Mouse (Mus musculus) neural tube, embryonic 10.5 days (tissue): Measurements from ENCODE around the gene Cd5l.
"Not testable (repeated sequence)": the region's sequence is repeated elsewhere in the genome, so short reads cannot be mapped to it uniquely, and the experiment has no call there.

Experiments
- DNase-seq: peaks from one replicate; pipeline ENCODE4 v3.0.0-alpha.2; 2017; ENCODE audit warnings: low spot score; ENCODE audit errors: extremely low spot score

Cd5l gene

DNA sequence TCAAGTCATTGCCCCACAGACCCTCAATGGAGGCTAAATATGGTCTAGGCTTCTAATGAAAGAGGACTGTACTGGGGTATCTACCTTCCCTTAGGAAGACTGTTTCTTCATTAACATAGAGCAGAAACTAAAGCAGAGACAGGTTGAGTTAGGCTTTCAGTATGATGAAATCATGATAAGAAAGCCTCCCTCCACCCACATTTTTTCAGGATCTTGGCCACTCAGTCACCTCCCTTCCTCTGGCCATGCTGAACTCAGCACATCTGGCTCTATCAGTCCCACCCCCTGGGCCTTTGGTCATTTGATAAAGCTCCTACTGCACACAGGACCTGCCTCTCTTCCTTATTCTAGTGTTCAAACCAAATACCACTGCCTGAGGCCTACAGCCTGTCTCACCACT is at the start of gene Cd5l:
Cd5l (plus strand) TSS at position 301 of the 400 bp plus-strand sequence.
- DNase-seq = no peak

DNA sequence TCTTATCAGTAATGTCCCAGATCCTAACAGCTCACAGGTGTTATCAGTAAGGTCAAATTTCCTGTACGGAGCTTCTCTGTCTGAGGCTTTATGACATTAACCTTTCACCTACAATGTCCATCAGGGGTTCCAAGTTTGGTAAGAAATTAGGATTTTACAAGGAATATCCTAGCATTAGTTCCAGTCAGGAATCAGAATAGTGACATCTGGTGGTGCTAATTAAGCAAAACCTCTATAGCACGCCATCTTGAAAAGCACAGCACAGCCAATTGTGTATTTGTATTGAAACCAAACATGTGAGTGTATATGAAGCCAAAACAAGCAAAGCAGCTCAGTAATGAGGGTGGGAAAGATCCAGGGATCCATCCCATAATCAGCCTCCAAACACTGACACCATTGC is 47.8 kb upstream of the Cd5l start:
- no peak for DNase-seq

DNA sequence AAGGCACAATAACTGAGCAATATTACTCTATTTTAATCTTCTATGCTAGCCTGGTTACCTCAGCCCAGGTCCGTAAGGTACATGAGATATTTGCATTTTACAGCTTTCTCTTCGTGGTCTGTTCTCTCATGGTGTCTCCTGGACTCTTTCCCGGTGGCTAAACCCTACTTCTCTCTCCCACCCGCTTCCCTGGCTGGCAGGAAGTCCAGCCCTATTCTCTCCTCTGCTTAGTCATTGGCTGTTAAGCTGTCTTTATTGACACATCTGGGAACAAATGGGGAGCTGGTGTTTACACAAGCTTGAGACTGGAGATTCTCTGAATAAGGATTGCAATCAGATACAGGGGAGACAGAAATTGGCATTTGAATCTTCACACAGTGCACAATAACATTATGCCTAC is 35.1 kb upstream of the Cd5l start:
- no peak for DNase-seq

DNA sequence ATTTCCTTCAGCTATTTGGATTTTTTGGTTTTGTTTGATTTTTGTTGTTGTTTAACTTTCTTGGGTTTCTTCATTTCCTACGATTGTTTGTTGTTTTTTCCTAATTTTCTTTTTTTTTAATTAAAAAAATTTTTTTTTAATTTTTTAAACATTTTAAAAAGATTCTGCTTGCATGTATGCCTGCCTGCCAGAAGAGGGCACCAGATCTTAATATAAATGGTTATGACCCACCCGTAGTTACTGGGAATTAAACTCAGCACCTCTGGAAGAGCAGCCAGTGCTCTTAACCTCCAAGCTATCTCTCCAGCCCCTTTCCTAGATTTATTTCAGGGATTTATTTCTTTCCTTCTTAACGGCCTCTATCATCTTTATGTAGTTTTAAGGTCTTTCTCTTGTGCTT is 33.9 kb upstream of the Cd5l start:
- no peak for DNase-seq

DNA sequence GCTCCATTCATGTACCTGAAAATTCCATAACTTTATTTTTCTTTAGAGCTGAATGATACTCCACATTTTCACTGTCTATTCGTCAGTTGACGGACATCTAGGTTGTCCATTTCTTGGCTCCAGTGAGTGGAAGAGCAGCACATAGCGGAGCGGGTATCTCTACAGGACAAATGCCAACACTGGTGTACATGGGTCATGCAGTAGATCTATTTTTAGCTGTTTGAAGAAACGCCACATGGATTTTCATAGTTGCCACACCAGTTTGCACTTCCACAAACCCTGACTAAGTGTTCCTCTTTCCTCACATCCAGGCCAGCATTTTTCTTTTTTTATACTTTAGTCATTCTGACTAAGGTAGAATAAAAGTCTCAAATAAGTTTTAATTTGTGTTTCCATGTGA is 19.8 kb upstream of the Cd5l start:
- no peak for DNase-seq

DNA sequence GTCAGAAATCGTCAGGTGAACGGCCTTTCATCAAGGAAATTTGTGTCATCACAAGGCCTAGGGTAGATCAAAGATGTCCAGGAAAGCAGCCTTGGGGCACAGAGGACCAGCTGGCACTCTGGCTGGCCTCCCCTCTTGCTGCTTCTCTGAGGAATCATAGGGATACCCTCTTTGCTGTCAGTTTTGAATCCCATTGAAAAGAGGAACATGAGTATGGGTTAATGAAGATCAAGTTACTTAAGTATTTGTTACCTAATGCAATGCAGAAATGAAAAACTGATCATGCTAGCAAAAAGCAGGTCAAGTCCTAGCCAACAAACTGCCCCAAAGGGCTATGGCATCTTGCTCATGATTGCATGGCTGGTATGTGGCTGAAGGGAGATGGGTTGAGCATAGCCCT is 6.7 kb upstream of the Cd5l start:
- DNase-seq = not testable (repeated sequence)

DNA sequence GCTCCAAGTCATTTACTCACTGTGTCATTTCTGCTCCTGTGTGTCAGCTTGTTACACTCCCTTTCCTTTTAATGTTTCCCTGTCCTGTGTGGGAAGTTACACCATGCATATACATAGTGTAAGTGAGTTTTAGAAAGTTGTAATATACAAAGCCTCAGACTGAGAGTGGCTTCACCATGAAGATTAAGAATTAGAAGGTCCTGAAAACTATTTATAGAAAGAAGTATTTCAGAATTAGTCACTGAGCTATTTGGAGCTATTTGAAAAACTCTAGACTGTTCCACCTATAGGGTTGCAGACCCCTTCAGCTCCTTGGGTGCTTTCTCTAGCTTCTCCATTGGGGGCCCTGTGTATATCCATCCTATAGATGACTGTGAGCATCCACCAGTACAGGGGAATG is 1.5 kb downstream of the Cd5l start:
- no peak for DNase-seq

DNA sequence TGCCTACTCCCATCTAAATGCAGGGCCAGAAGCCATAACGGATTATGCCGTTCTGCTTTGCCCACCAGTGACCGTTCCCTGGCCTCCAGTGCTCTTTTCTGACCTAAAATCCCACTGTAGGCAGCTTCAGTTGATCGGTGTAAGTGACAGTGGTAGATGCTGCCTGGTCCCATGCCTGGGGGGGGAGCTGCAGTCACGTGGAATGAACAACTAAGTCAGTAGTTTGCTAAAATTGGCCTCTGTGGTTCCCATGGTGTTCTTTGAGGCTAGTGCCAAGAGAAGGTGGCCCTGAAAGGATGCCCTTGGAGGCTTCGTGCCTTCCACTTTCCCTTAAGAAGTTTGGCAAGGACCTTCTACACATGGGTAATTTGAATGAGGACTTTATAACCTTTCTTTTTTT is 2.8 kb downstream of the Cd5l start:
- no peak for DNase-seq

DNA sequence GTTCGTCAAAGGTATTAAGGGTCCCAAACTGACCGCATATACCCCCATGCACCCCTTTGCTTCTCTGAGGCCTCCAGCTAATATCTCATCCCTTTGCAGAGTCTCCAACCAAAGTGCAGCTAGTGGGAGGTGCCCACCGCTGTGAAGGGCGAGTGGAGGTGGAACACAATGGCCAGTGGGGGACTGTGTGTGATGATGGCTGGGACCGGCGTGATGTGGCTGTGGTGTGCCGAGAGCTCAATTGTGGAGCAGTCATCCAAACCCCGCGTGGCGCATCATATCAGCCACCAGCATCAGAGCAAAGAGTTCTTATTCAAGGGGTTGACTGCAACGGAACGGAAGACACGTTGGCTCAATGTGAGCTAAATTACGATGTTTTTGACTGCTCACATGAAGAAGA is 8.0 kb downstream of the Cd5l start:
- no peak for DNase-seq

DNA sequence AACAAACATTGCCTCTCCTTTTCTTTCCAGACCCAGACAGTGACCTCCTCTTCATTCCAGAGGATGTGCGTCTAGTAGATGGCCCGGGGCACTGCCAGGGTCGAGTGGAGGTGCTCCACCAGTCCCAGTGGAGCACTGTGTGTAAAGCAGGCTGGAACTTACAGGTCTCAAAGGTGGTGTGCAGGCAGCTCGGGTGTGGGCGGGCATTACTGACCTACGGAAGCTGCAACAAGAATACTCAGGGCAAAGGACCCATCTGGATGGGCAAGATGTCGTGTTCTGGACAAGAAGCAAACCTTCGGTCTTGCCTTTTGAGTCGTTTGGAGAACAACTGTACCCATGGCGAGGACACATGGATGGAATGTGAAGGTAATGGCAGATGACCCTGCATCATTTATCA is 9.8 kb downstream of the Cd5l start:
- DNase-seq = no peak

DNA sequence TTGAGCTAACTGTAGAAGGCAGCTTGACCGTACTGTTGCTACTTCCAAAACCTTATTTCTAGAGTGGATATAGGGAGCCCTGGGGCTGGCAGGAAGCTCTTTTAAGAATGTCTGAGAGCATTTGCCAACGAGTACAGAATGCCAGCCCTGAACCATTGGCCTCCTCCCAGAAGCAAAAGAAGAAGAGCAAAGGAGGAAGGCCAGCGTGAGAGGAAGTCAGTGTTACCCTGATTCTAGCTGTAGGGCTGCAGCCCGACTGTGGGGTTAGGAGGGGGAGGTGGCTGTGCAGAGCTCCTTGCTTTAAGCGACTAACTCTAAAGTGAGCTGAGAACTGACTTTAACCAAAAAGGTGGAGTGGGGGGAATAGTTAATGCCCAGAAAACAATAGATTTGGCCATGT is 11.5 kb downstream of the Cd5l start:
- DNase-seq = no peak

DNA sequence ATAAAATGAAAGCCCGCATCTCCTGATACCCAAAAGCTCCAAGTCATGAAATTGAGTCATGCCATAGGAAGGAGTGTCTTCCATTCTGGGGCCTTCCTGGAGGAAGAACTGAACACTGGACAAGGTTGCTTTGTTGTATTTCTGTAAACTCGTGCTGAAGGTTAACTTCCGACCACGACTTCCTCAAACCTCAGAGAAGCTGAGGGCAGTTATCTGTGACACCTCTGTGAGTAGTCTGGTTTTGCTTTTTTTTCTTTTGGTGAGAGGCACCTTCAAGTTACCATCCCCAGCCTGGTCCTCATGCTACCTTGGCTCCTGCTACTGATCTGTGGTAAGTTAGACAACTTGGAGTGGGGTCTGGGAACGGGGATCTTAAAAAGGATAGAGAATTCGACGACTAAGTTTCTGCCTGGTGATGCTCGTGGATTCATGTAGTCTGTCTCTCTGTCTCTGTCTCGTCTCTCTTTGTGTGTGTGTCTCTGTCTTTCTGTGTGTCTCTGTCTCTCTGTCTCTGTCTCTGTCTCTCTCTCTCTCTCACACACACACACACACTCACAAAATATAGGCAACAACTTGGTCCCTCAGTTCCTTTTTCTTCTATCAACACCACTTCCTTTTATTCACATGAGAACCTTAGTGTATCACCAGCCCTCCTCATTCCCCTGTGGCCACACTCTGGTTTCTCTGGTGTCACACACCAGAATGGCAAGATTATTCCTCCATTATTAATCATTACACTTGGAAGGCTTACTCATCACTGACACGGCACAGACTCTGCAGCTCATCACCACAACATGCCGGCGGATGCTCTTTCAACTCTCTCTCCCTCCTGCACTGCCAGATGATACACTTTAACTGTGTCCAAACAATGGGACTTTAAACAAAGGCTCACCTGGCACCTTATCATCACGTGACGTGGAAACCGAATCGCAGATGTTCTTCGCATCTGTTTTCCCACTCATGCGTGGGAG is 18.8 kb downstream of the Cd5l start, which contains the start of gene Fcrl1:
Fcrl1 (plus strand) TSS at position 193 of the 971 bp plus-strand sequence.
- DNase-seq = no peak

DNA sequence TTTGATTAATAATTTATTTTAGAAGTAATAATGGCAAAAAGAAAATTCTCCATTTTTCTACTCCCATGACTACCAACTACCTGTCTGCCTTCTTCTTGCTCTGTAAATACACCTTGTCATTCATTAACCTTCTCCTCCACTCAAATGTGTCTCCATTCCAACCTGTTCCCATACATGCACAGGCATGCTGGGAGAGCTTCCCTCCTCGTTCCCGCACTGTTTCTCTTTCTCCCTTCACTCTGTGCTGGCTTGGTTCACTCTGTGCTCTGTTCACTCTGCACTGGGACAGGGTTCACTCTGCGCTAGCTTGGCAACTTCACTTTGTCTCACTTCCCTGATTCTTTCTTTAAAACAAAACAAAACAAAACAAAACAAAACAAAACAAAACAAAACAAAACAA is 19.5 kb downstream of the Cd5l start:
- no peak for DNase-seq

DNA sequence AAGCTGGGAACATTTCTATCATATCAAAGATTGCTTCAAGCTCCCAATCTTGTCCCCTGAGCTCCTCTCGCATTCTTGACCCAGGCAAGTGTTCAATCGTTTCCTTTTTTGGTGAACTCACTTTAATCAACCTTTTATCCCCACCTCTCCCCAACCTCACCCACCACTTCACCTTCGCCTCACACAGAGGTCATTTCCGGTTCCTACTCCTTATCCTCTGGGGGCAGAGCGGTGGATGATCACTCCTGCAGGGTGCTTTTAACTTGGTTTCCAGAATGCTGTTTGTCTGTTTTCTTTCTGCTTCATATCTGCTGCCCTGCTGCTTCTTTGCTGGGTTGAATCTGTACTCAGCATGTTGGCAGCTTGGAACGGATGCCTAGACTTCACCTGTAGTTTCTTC is 20.0 kb downstream of the Cd5l start:
- DNase-seq = no peak

DNA sequence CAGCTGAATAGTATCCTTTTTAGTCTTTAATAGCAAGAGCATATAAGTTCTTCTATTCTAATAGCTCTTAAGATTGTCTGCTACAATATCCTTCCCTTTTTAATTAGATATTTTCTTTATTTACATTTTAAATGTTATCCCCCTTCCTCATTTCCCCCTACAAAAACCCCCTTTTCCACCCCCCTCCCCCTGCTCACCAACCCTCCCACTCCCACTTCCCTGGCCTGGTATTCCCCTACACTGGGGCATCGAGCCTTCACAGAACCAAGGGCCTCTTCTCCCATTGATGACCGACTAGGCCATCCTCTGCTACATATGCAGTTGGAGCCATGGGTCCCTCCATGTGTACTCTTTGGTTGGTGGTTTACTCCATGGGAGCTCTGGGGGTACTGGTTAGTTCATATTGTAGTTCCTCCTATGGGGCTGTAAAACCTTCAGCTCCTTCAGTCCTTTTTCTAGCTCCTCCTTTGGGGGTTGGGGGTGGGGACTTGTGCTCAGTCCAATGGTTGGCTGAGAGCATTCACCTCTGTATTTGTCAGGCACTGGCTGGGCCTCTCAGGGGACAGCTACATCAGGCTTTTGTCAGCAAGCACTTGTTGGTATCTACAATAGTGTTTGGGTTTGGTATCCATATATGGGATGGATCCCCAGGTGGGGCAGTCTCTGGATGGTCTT is 22.1 kb downstream of the Cd5l start:
- DNase-seq = not testable (repeated sequence)

DNA sequence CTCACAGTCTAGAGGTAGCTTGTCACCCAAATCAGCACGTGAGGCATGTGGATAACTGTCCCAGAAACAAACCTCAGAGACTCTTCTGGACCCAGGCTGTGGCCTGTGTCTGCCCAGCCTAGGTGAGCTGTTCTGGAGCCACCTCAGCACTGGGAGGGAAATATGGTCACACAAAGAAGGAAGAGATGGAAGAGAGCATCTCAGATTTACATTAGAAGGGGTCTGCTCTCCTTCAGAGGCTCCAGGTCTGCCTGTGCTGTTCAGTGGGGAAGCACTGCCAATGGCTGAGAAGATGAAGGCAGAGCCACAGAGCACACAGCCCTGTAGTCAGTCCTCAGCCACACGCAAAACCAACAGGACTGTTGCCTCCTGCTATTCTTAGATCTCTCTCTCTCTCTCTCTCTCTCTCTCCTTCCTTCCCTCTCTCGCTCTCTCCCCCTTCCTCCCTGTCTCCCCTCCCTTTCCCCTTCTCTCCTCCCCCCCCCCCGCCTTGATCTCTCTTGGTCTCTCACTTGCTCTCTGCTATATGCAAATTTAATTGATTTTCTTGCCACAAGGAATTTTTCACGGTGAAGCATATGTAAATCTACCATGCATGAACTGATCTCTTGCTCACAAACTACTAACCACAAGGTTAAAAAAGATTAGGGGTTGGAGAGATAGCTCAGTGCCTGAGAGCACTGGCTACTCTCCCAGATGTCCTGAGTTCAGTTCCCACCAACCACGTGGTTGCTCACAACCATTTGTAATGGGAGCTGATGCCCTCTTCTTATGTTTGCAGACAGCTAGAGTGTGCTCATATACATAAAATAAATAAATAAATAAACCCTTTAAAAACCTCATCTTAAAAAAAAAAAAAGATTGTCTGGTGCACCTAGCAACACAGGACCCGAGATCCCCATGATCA is 24.4 kb downstream of the Cd5l start:
- no peak for DNase-seq

DNA sequence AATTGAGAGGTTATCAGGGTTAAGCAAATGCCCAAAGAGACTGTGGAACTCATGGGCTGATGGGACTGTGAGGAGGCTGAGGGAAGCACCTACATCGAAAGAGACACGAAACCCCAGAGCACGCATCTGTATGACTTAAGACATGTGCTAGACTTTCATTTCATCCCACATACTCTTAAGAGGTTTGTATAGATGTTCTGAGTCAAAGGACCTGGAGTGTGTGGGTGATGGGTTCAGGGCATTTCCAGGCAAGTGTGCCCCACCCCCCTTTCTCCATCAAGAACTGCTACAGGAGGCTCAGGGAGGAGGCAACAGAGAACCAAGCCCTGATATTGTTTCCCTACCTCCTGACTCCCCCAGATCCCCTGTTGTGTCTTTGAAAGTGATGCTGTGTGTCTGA is 25.6 kb downstream of the Cd5l start:
- DNase-seq = no peak

DNA sequence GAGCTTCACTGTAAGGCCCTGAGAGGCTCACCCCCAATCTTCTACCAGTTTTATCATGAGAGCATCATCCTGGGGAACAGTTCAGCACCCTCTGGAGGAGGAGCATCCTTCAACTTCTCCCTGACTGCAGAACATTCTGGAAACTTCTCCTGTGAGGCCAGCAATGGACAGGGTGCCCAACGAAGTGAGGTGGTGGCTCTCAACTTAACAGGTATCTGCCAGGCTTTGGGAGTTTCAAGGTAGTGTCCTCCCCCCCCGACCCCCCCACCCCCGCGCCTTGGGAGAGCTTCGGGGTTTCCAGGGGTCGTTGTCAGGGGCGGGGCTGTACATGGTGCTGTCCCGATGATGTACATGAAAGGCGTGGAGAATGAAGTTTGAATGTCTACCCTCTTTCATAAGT is 27.4 kb downstream of the Cd5l start:
- no peak for DNase-seq

DNA sequence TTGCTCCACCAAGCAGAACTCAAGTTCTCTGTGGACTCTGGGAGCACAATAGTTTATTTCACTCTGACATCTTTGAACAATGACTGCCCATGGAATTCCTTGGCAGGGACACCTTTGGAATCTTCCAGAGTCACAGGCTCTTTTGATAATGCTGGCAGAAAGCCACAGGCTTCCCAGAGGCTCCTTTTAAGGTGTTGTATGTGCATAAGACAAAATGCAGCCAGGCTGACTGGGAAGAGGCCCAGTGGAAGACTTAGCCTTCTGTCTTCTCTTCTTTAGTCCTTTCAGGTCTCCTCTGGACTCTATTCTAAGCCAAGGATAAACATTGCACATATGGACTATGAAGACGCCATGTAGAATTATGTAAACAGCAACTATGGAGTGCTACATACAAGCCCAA is 33.3 kb downstream of the Cd5l start:
- DNase-seq = no peak

DNA sequence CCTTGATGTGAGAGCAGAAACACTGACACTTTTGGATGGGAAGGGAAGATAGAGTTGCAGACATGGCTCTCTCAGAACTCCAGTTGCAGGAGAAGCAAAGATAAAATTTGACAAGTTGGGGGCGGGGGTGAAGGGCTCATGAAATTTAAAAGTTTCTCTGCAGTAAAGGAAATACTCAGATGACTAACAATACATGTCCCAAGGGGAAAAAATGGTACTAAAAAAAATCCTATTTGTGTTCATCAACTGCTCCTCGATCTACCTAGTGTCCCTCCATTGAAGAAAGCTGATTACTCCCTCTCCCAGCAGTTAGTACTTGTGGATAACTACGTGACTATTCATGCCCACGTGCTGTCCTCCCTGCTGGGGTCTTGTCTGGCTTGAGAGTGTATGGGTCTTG is 41.1 kb downstream of the Cd5l start:
- no peak for DNase-seq

DNA sequence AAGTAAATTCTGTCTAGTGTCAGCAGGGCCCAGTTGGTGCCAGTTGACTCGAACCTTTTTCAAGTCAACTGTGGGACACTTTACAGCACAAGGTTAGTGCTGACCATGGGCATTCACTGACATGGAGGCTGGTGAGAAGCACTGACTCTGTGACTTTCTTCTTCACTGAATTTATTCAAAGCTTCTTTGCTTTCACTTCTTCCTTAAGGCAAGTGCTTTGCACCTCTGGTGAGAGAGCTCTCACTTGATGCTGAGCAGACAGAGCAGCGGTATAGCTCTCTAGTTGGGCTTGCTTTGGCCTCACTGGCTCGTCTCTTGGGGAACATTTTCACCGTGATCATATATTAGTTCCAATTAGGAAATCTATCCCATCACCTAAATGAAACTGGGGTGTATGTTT is 42.2 kb downstream of the Cd5l start:
- DNase-seq = no peak

DNA sequence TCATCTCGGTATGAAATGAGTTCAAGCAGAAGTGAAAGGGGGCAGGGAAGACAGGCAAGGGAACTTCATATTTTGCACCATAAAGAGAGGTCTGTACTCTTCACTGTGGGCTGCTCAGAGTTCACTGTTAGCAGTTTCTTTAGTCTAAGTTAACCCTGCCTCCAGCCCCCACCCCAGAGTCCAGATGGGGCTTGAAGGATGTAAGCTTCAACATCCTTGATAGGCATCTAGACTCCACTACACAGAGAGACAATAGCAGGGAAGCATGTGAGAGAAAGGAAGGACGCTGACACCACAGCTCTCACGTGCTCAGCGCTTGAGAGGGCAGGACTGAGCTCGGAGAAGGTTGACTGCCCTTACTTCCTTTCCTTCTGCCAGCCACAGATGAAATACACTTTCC is 43.6 kb downstream of the Cd5l start:
- DNase-seq = no peak
